Mouse (Mus musculus): ENCODE measurements around the gene Olfr1162.

GRCm38 (mm10) chr2:88063587-88063986, 12.7 kb upstream of the Olfr1162 start:
- no peak for TF ChIP-seq POLR2A (IDR thresholded peaks at IDR 0.05; ENCODE audit: low read depth, low read length)
- no peak for TF ChIP-seq CTCF (conservative IDR thresholded peaks at IDR 0.05; ENCODE audit: insufficient read depth, insufficient read length, low read depth, low read length)
